Mouse (Mus musculus): ENCODE results near the gene Agbl1. TPM values are rescaled to one million over a fixed set of nuclear protein-coding genes. Genes with fewer than 3 reads are reported as not detected.
"Not testable (repeated sequence)": the region's sequence is repeated elsewhere in the genome, so short reads cannot be mapped to it uniquely, and the experiment has no call there.

The Agbl1 gene
- 10 to 100 TPM; 10.1 to 15.5 (median 13.4) TPM for total RNA-seq (2022)

- DNase-seq (ENCODE audit: low spot score in 2 of 2), result peak; percentile 78 to 82
Observed at GRCm38 (mm10) chr7:76229311-76229937, at the start of gene Agbl1. TSS of gene Agbl1 (plus strand) at chr7:76229887.

GRCm38 (mm10) chr7:76185005-76185658, 44.6 kb upstream of the Agbl1 start:
- DNase-seq (ENCODE audit: low spot score in 2 of 2), result no peak

DNA sequence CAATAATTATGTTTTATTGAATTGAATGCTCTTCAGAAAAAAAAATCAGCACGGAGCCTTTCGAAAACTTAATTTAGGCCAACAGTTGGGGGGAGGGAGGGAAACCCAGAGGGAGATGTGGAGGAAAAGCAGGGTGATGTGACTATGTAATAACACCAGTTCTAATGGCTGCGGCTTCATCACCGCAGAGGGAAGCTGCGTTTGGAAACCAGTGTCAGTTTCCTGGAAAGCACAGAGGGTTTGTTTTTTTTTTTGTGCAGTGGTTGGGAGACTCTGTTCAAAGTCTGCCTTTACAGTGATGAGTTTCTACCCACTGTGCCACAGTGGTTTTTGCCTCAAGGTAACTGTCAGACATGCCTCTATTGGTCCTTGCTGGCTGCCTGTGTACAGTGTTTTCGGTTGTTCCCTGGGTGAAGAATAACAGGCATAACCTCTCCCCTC, 44.0 kb upstream of the Agbl1 start:
- DNase-seq (ENCODE audit: low spot score in 2 of 2), result no peak

DNA sequence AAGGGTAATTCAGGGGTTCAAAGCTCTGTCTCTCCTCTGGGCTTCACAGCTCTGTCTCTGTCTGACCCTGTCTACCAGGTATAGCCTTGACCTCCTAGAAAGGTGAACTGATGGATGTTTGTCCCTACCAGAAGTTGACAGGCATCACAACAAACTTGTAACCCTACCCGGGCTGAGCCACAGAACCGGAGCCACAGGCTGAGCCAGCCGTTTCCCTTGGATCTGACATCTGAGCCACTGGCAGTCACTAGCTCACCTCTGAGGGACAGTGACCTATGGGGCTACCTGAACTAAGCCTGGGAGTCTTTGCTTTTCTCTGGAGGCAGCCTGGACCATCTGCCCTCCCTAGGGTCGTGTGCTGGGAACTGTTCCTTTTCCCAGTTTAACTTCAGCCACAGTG, 11.1 kb upstream of the Agbl1 start:
- peak in 1 of 2 experiments; percentile 30 for DNase-seq (ENCODE audit: low spot score in 2 of 2)

GRCm38 (mm10) chr7:76219797-76220469, 9.8 kb upstream of the Agbl1 start:
- DNase-seq (ENCODE audit: low spot score in 2 of 2), result no peak

DNA sequence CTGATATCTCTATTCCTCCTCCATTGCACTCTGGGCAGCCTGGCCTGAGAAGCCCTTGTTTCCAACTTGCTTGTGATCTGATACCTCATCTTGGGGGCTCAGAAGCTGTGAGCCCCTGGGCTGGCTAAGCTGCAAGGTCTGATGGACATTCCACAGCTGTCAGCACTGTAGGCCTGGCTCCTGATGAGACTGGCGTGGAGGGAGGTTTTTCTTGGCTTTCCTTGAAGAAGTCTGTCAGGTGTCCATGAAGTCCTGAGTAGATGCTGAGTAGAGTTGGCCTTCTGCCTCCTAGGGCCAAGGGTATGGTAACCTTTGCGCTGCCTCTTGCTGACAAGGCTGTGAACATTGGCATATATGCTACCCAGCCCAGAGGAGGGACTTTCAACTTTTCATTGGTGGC, 7.0 kb upstream of the Agbl1 start:
- peak; percentile 38 to 72 for DNase-seq (ENCODE audit: low spot score in 2 of 2)

GRCm38 (mm10) chr7:76228881-76229280, 806 bp upstream of the Agbl1 start:
- DNase-seq (ENCODE audit: low spot score in 2 of 2), result no peak

GRCm38 (mm10) chr7:76234321-76234720, 4.6 kb downstream of the Agbl1 start:
- no peak for DNase-seq (ENCODE audit: low spot score in 2 of 2)

GRCm38 (mm10) chr7:76237497-76237896, 7.8 kb downstream of the Agbl1 start:
- DNase-seq (ENCODE audit: low spot score in 2 of 2), result no peak

GRCm38 (mm10) chr7:76244839-76245238, 15.2 kb downstream of the Agbl1 start:
- DNase-seq (ENCODE audit: low spot score in 2 of 2), result not testable (repeated sequence)

DNA sequence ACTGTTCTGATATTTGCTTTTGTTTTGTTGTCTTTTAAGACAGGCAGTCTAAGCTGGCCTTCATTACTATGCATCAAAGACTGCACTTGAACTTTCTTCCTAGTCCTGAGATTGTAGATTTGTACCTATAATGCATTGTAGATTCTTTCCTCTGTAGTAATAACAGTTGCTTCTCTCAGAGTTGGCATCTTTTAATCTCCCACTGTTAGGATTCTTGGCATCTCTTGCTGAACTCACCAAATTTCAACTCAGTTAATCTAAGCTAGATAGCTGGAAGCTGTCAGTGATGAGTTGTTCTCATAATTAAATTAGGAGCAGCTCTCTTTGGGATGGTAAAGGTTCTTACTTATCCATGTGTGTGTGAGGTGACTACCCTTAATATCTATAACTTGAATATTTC, 45.4 kb downstream of the Agbl1 start:
- DNase-seq (ENCODE audit: low spot score in 2 of 2), result no peak

DNA sequence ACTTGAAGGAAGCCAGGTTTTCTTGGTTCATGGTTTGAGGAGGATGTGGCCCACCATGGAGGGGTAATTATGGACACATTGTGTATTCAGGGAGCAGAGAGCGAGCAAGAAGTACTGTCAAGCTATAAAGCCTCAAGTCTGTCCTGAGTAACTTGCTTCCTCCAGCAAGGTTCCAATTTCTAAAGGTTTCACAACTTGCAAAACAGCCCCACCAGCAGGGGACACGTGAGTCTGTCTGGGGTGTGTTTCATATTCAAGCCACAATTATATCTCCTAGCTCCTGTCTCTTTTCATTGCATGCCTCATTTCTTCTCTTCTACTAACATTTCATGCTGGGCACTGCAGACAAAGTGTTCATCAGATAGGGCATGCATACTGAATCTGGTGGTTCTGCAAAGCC, 53.1 kb downstream of the Agbl1 start:
- no peak for DNase-seq (ENCODE audit: low spot score in 2 of 2)

DNA sequence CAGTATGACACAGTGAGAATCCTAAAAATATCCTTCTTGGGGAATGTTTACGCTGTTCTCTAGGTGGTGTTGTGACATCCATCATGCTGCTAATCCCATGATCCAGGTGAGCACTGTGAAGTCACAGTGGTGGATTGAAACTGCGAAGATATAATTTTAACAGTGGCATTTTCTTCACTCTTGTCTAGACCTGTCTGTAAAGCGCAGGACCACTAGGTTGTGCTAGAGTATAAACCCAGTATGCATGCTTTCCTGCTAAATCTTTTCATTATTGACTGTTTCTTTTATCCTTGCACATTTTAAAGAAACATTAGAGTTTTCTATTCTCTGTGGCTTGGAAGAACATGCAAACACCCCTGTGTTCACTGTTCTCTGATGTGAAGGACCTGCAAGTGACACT, 57.8 kb downstream of the Agbl1 start:
- DNase-seq (ENCODE audit: low spot score in 2 of 2), result no peak

DNA sequence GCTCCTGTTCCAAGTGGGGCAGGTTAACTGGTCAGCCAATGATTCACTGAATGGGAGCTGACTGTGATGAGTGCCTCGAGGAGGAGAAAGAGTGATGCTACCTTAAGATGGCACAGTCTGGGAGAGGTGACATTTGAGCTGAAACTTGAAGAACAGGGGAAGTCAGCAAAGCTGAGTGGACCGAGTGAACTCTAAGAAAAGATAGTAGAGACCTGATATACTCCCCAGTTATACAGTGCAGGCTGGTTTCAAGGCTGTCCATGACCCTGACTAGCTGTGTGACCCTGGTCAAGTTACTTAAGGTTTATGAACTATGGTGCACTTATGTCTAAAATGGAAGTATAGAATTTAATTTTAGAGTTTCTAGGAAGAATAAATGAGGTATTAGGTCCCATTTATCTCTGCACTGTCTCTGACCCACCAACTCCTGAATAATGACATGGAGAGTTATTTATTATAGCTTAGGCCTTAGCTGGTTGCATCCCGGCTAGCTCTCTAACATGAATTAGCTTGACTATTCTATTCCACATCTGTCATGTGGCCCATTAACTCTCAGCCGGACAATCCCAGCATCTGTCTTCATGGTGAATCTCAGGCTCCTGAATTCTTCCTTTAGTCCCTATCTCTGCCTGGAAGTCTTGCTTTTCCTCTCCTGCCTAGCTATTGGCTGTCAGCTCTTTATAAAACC, 92.3 kb downstream of the Agbl1 start:
- no peak for DNase-seq (ENCODE audit: low spot score in 2 of 2)

DNA sequence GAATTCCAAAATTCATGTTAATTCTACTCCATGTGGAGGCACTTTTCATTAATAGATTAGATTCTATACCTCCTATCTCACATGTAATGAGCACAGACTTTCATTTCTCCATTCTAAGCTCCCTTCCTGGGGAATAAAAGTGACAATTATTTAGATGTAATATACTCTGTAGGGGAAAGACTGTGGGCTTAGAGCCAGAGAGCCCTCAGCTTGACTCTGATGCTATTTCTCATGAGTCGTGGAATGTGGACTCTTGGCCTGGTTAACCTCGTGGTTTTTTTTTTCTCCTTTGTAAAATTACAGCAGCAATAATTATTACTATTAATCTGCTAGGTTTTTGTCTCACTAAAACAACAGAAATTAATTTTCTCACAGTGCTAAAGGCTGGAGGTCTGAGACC, 96.4 kb downstream of the Agbl1 start:
- DNase-seq (ENCODE audit: low spot score in 2 of 2), result no peak

- DNase-seq (ENCODE audit: low spot score in 2 of 2), result peak; percentile 31 to 44
Observed at GRCm38 (mm10) chr7:76339308-76339707, 109.6 kb downstream of the Agbl1 start.

GRCm38 (mm10) chr7:76341601-76342000, 111.9 kb downstream of the Agbl1 start:
- DNase-seq (ENCODE audit: low spot score in 2 of 2), result peak; percentile 39 to 53

DNA sequence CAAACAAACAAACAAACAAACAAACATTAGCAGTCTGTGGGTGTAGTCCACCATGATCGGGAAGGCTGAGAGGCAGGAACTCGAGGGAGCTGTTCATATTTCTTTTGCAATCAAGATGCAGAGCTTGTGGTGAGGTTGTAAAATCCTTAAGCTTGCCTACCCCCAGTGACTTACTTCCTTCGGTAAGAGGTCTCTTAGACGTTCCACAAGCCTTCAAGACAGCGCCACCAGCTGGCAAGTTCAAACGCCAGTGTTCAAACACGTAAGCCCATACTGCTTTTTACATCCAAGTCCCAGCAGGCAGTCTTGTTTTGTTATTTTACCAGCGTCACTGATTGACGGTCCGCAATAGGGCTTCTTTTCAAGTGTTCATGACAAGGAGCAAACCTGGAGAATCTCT, 123.8 kb downstream of the Agbl1 start:
- no peak for DNase-seq (ENCODE audit: low spot score in 2 of 2)

DNA sequence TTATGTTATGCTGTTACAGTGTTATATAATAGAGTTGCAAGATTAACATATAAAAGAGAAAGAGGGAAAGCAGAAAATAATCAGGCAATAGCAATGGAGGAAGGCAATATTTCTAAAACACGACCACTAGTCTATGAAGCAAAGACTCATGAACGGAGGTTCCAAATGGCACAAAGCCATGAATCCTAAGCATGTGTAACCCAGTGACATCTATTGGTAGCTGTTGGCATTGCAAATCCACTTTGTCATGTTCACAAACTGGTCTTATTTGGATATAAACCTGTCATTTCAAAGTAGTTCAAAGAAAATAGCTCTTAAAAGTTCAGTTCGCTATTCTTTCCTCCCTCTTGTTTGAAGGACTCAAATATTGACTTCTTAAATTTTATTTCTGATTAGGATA, 124.8 kb downstream of the Agbl1 start:
- no peak for DNase-seq (ENCODE audit: low spot score in 2 of 2)

GRCm38 (mm10) chr7:76371269-76371668, 141.6 kb downstream of the Agbl1 start:
- DNase-seq (ENCODE audit: low spot score in 2 of 2), result no peak

DNA sequence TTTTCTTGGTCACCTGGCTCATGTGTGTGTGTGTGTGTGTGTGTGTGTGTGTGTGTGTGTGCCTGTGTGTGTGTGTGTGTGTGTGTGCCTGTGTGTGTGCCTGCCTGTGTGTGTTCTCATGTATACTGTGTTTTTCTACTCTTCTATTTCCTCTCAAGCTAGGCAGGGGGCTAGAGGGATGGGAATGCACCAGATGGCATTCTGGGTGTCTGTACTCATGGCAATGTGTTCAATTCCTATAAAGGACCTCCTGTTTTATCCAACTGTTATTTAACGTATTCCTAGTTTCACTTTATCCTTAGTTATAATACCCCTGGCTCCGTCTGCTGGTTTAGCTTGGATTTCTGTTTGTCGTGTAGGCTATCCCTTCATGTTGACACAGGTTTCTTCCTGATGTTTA, 149.8 kb downstream of the Agbl1 start:
- DNase-seq (ENCODE audit: low spot score in 2 of 2), result no peak

- DNase-seq (ENCODE audit: low spot score in 2 of 2), result no peak
Observed at GRCm38 (mm10) chr7:76381986-76382385, 152.3 kb downstream of the Agbl1 start.
